Mouse (Mus musculus): ENCODE results near the gene Fgfr1op2.

DNA sequence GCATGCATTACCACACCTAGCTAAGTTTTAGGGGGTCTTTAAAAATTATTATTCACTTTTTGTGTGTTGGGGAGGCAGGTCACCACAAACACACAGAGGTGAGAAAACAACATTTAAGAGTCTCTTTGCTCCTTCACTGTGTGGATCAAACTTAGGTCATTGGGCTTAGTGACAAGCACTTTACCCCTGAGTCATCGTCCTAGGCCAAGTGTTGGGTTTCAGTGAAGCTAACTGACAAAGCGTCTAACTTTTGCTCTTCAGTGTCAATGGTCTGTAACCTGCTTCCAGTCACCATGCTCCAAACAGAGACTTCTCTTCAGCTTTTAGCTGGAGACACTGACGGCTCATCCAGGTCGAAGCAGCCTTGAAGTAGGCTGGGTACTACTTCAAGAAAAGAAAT, 43.9 kb upstream of the Fgfr1op2 start:
- no peak for TF ChIP-seq GATA1 (IDR thresholded peaks at IDR 0.05; ENCODE audit: low read length)
- no peak for TF ChIP-seq TAL1 (IDR thresholded peaks at IDR 0.05; ENCODE audit: low read length)
